ENCODE assay signal across 13 mouse cellular contexts in the genomic region with DNA sequence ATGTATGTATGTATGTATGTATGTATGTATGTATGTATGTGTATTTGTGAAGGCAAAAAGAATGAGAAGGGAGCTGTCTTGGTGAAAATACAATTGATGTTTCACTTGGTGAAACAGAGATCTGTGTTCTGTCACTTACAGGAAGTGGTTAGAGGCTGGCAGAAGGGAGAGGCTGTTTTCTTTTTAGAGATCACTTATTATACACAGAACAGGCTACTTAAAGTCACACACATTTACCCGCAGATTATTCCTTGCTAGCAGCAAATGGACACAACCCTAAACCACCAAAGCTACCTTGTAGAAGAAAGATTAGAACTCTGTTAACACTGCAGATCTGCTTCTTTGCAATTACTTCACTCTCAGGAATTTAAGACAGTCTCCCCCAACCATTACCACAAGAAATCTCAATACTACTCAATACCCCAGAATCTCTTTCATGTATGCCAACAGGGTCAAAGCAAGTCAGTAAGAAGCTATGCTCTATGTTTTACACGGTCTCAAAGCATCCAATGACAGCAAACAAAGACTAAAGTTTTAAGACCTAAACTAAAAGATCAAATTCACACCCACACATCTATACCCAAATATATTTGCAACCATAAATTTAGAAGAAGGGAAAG.
DNase-seq lines count a peak whose midpoint lies in the region; ATAC-seq lines count a peak whose summit lies in the region.
"Had no signal": no experiment of that assay in that cellular context is flagged by ENCODE, and none has a peak within 500 bp of the region (broad histone marks: within the 10 kb centered on the region; RNA-seq: fewer than 3 reads in every experiment).

No protein-coding gene starts in this region.

- no peak overlapping the region for H3K4me3 ChIP-seq in heart, embryonic 16.5 days (ENCODE audit: low read length)
- no peak overlapping the region for H3K4me3 ChIP-seq in forebrain, embryonic 13.5 days
- H3K4me3 ChIP-seq: liver, embryonic 15.5 days; midbrain, embryonic 13.5 days; neural tube, embryonic 15.5 days had no signal

- 30% methylated on average over 2 of the region's 2 CpGs for WGBS in heart, embryonic 16.5 days
- 73% methylated on average over 2 of the region's 2 CpGs for WGBS in forebrain, embryonic 13.5 days

- peaks cover 20% of the 10 kb centered on the region for H3K4me1 ChIP-seq in heart, embryonic 16.5 days (ENCODE audit: control insufficient read depth, insufficient read depth, low read length)
- H3K4me1 ChIP-seq in forebrain, embryonic 13.5 days, result peaks cover 24% of the 10 kb centered on the region

- ATAC-seq in heart, embryonic 16.5 days (replicated peaks; ENCODE audit: extremely low read depth, insufficient read depth, low FRiP score), result no peak
- ATAC-seq in megakaryocyte-erythroid progenitor cell, adult 5-6 weeks (replicated peaks; ENCODE audit: low FRiP score, low TSS enrichment, poor library complexity, severe bottlenecking), result 0 out of 2 replicates have a peak, but pooled peaks have one; percentile 39
- no peak for ATAC-seq in forebrain, embryonic 13.5 days
- ATAC-seq: forebrain, embryonic 16.5 days; midbrain, embryonic 13.5 days had no signal

- H3K9ac ChIP-seq in heart, embryonic 16.5 days (ENCODE audit: low read length), result no peak overlapping the region; the same call in 1 of the 2 replicates
- no peak overlapping the region for H3K9ac ChIP-seq in forebrain, embryonic 13.5 days
- H3K9ac ChIP-seq: liver, embryonic 15.5 days; midbrain, embryonic 13.5 days; neural tube, embryonic 15.5 days had no signal

- H3K27ac ChIP-seq in heart, embryonic 16.5 days (ENCODE audit: low read length), result peak overlapping the region; percentile 17; the same call in 1 of the 2 replicates
- H3K27ac ChIP-seq in forebrain, embryonic 13.5 days, result no peak overlapping the region
- H3K27ac ChIP-seq: liver, embryonic 15.5 days; midbrain, embryonic 13.5 days; neural tube, embryonic 15.5 days had no signal

- no peak overlapping the region for H3K4me2 ChIP-seq in heart, embryonic 16.5 days (ENCODE audit: low read depth, low read length)
- H3K4me2 ChIP-seq in forebrain, embryonic 13.5 days, result no peak overlapping the region
- H3K4me2 ChIP-seq: liver, embryonic 15.5 days; midbrain, embryonic 13.5 days; neural tube, embryonic 15.5 days had no signal

- no peaks in the 10 kb centered on the region for H3K27me3 ChIP-seq in heart, embryonic 16.5 days (ENCODE audit: control insufficient read depth, insufficient read depth, low read length)
- no peaks in the 10 kb centered on the region for H3K27me3 ChIP-seq in forebrain, embryonic 13.5 days
- H3K27me3 ChIP-seq: liver, embryonic 15.5 days; midbrain, embryonic 13.5 days; neural tube, embryonic 15.5 days had no signal

- DNase-seq in heart, postnatal 25 days (ENCODE audit: low spot score), result no peak
- DNase-seq in A20 (ENCODE audit: low read depth, low spot score), result peak; percentile 68
- DNase-seq in T-cell, adult 2 months (ENCODE audit: low spot score), result peak; percentile 71
- DNase-seq in layer of hippocampus, postnatal 14 days (ENCODE audit: low spot score in 2 of 2), result no peak
- DNase-seq: gastrocnemius, postnatal 25 days; kidney, postnatal 14 days had no signal

- H3K9me3 ChIP-seq in heart, embryonic 16.5 days (replicated peaks; ENCODE audit: control insufficient read depth, low read length), result no peaks in the 10 kb centered on the region
- H3K9me3 ChIP-seq in forebrain, embryonic 13.5 days (replicated peaks), result no peaks in the 10 kb centered on the region
- H3K9me3 ChIP-seq: liver, embryonic 15.5 days; midbrain, embryonic 13.5 days; neural tube, embryonic 15.5 days had no signal

- no peaks in the 10 kb centered on the region for H3K36me3 ChIP-seq in heart, embryonic 16.5 days (ENCODE audit: control insufficient read depth, insufficient read depth)
- no peaks in the 10 kb centered on the region for H3K36me3 ChIP-seq in forebrain, embryonic 13.5 days (ENCODE audit: poor library complexity, severe bottlenecking)
- H3K36me3 ChIP-seq: liver, embryonic 15.5 days; midbrain, embryonic 13.5 days; neural tube, embryonic 15.5 days had no signal

- intact Hi-C loops in heart, postnatal 25 days (cut with DNase I), result no loop called here

Comparison
In these comparisons a context has a peak if more than half of its experiments do, and no peak if none do; other contexts are left out.
1. DNase-seq: peak in A20 (single experiment) and T-cell, adult 2 months (single experiment); none in heart, postnatal 25 days (single experiment) and layer of hippocampus, postnatal 14 days (0 of 2).